ENCODE assay signal across 8 mouse cellular contexts in genomic region chr6:39205064-39205649, GRCm38 (mm10). TPM values are rescaled to one million over a fixed set of nuclear protein-coding genes. Genes with fewer than 3 reads are reported as not detected.
A peak's percentile ranks its signal among the peaks of the same experiment; 100 is the strongest.
DNase-seq lines count a peak whose midpoint lies in the region; ATAC-seq and TF ChIP-seq lines count a peak whose summit lies in the region.

No protein-coding gene starts in this region.

- peak overlapping the region; percentile 98 for H3K27ac ChIP-seq in embryonic facial prominence, embryonic 10.5 days (replicated peaks)
- H3K27ac ChIP-seq in intestine, embryonic 15.5 days = peak overlapping the region; percentile 96
- H3K27ac ChIP-seq in limb, embryonic 11.5 days (replicated peaks; ENCODE audit: low read depth, low read length) = peak overlapping the region; percentile 96
- peak overlapping the region; percentile 97 for H3K27ac ChIP-seq in midbrain, embryonic 13.5 days
- peak overlapping the region; percentile 97 for H3K27ac ChIP-seq in small intestine, adult 2 months (ENCODE audit: insufficient read depth, low read depth, low read length)

- H3K9ac ChIP-seq in intestine, embryonic 15.5 days = peak overlapping the region; percentile 96
- peak overlapping the region; percentile 89 for H3K9ac ChIP-seq in limb, embryonic 11.5 days (ENCODE audit: low read length)
- H3K9ac ChIP-seq in midbrain, embryonic 13.5 days (replicated peaks) = peak overlapping the region; percentile 94

- H3K4me3 ChIP-seq in embryonic facial prominence, embryonic 10.5 days = peak overlapping the region; percentile 98
- peak overlapping the region; percentile 95 for H3K4me3 ChIP-seq in intestine, embryonic 15.5 days (replicated peaks)
- peak overlapping the region; percentile 92 for H3K4me3 ChIP-seq in limb, embryonic 11.5 days (ENCODE audit: low read depth, low read length)
- H3K4me3 ChIP-seq in midbrain, embryonic 13.5 days (replicated peaks) = peak overlapping the region; percentile 93
- peak overlapping the region; percentile 98 for H3K4me3 ChIP-seq in small intestine, adult 2 months (ENCODE audit: low read depth, low read length)

- no peaks in the 10 kb centered on the region for H3K36me3 ChIP-seq in embryonic facial prominence, embryonic 10.5 days (replicated peaks)
- no peaks in the 10 kb centered on the region for H3K36me3 ChIP-seq in intestine, embryonic 15.5 days
- H3K36me3 ChIP-seq in limb, embryonic 11.5 days (ENCODE audit: control insufficient read depth, insufficient read depth, low read length) = no peaks in the 10 kb centered on the region
- no peaks in the 10 kb centered on the region for H3K36me3 ChIP-seq in midbrain, embryonic 13.5 days
- no peaks in the 10 kb centered on the region for H3K36me3 ChIP-seq in small intestine, adult 2 months (ENCODE audit: control insufficient read depth, insufficient read depth, low read length)

- peak; percentile 46; the same call in 1 of the 2 replicates for TF ChIP-seq CTCF in small intestine, adult 2 months (IDR thresholded peaks at IDR 0.05; ENCODE audit: extremely low read depth, insufficient read length, insufficient replicate concordance, low read depth, low read length)

- no peaks in the 10 kb centered on the region for H3K27me3 ChIP-seq in embryonic facial prominence, embryonic 10.5 days (replicated peaks; ENCODE audit: low read depth, poor library complexity, severe bottlenecking)
- H3K27me3 ChIP-seq in intestine, embryonic 15.5 days (replicated peaks) = no peaks in the 10 kb centered on the region
- no peaks in the 10 kb centered on the region for H3K27me3 ChIP-seq in limb, embryonic 11.5 days (ENCODE audit: control insufficient read depth, insufficient read depth, low read length)
- H3K27me3 ChIP-seq in midbrain, embryonic 13.5 days = no peaks in the 10 kb centered on the region
- no peaks in the 10 kb centered on the region for H3K27me3 ChIP-seq in small intestine, adult 2 months (ENCODE audit: control insufficient read depth, insufficient read depth, low read length)

- ATAC-seq in cerebellum, adult (ENCODE audit: insufficient number of reproducible peaks, low FRiP score, low TSS enrichment) = no peak
- ATAC-seq in intestine, embryonic 15.5 days = peak; percentile 51
- peak; percentile 49 for ATAC-seq in limb, embryonic 11.5 days (ENCODE audit: insufficient number of reproducible peaks, low FRiP score, low TSS enrichment, low read depth)
- peak; percentile 65 for ATAC-seq in midbrain, embryonic 13.5 days

- peak; percentile 38 for DNase-seq in cerebellum, adult 11 months
- DNase-seq in embryonic facial prominence, embryonic 10.5 days (ENCODE audit: low spot score) = peak; percentile 81
- DNase-seq in gastrocnemius, postnatal 4 days (ENCODE audit: low spot score in 2 of 2) = peak; percentile 42 to 67
- peak; percentile 79 for DNase-seq in limb, embryonic 11.5 days (ENCODE audit: low spot score)

- peaks cover 12% of the 10 kb centered on the region for H3K4me1 ChIP-seq in embryonic facial prominence, embryonic 10.5 days
- H3K4me1 ChIP-seq in intestine, embryonic 15.5 days (replicated peaks) = 0 out of 2 replicates have a peak, but pooled peaks cover 3% of the 10 kb centered on the region
- H3K4me1 ChIP-seq in limb, embryonic 11.5 days (ENCODE audit: control insufficient read depth, insufficient read depth, low read length) = no peaks in the 10 kb centered on the region
- H3K4me1 ChIP-seq in midbrain, embryonic 13.5 days (replicated peaks) = peaks cover 24% of the 10 kb centered on the region
- H3K4me1 ChIP-seq in small intestine, adult 2 months (ENCODE audit: control insufficient read depth, insufficient read depth, insufficient read length, low read length) = 0 out of 2 replicates have a peak, but pooled peaks cover 2% of the 10 kb centered on the region

- peak overlapping the region; percentile 86 for H3K4me2 ChIP-seq in intestine, embryonic 15.5 days (replicated peaks)
- peak overlapping the region; percentile 65 for H3K4me2 ChIP-seq in limb, embryonic 11.5 days (ENCODE audit: low read depth, severe bottlenecking)
- peak overlapping the region; percentile 80 for H3K4me2 ChIP-seq in midbrain, embryonic 13.5 days (replicated peaks)

- no peaks in the 10 kb centered on the region for H3K9me3 ChIP-seq in embryonic facial prominence, embryonic 10.5 days
- no peaks in the 10 kb centered on the region for H3K9me3 ChIP-seq in intestine, embryonic 15.5 days
- no peaks in the 10 kb centered on the region for H3K9me3 ChIP-seq in limb, embryonic 11.5 days (ENCODE audit: control insufficient read depth, low read length)
- no peaks in the 10 kb centered on the region for H3K9me3 ChIP-seq in midbrain, embryonic 13.5 days

- peak; percentile 92 for TF ChIP-seq POLR2A in small intestine, adult 2 months (IDR thresholded peaks at IDR 0.05; ENCODE audit: low read depth, low read length)

- WGBS in embryonic facial prominence, embryonic 10.5 days = under 1% methylated on average over 30 of the region's 30 CpGs
- WGBS in intestine, embryonic 15.5 days = under 1% methylated on average over 30 of the region's 30 CpGs
- WGBS in limb, embryonic 11.5 days = under 1% methylated on average over 30 of the region's 30 CpGs
- under 1% methylated on average over 30 of the region's 30 CpGs for WGBS in midbrain, embryonic 13.5 days
- under 1% methylated on average over 30 of the region's 30 CpGs for WGBS in small intestine, adult 2 months

RNA-seq across cellular contexts. Expression of gene Kdm7a, which starts 1.4 kb away (rescaled TPM):
- polyA plus RNA-seq in embryonic facial prominence, embryonic 10.5 days (2016; fragmentation: Nextera tagmentation; extraction: Ambion mirVana) = 9.5 and 11.1 TPM in 2 replicates
- total RNA-seq in gastrocnemius, postnatal 4 days (2021) = 10 to 100 TPM; 13.4 to 14.6 TPM
- 4.9 and 5.1 TPM in 2 replicates for polyA plus RNA-seq in intestine, embryonic 15.5 days (2015; fragmentation: Nextera tagmentation; extraction: Ambion mirVana)
- polyA plus RNA-seq in limb, embryonic 11.5 days (2014; fragmentation: Nextera tagmentation; extraction: Ambion mirVana) = 10.7 and 11.8 TPM in 2 replicates
- 12.2 and 13.0 TPM in 2 replicates for polyA plus RNA-seq in midbrain, embryonic 13.5 days (2015; fragmentation: Nextera tagmentation; extraction: Ambion mirVana)
- 1.4 and 3.6 TPM in 2 replicates for polyA plus RNA-seq in small intestine, adult 2 months (2012; rRNA removed)
